Mouse (Mus musculus): Measurements from ENCODE around the gene Amigo2.

Gene Amigo2

DNA sequence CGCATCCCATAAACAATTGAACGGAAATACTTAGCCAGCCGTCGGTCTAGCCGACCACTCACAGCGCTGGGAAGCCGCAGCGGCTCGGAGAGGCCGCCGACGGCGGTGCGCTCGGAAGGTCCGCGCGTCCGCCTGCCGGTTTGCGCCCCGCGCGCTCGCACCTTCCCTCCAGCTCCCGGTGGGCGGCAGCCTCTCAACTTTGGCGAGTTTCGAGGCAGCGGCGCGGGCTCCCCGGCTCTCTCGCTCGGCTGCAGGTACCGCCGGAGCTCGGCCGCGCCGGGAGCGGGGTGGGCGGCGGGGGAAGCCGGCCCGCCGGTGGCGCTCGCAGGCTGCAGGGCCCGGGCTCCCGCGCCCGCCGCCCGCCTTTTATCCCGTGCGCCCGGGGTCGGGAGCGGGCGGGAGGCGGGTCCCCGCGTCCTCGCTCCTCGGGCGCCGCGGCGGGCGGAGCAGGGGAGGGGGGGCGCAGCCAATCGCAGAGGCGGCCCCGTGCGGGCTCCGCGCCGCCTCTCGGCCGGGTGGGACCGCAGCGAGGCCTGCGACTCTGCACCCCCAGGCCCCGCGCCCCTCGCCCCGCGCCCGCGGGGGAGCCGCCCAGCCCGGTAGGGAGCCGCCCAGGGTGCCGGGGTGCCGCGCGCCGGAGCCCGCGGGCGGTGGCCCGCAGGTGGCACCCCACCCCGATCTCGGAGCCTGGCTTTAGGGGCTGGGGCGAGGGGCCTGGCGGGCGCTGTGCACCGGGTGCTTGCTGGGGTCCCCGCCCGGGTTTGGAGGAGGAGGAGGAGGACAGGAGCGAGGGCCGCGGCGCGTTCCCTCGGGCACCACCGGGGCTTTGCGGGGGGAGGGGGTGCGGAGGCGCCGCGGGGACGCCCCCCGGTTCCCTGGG, at the start of gene Amigo2, which contains the start of gene Pced1b:
Amigo2 (minus strand) TSS at position 377 of the 880 bp plus-strand sequence.
Pced1b (plus strand) TSS at position 197 of the 880 bp plus-strand sequence.
- in situ Hi-C loops (cut with MboI, MseI), result no loop called here

GRCm38 (mm10) chr15:97291291-97292050, 44.4 kb upstream of the Amigo2 start:
- in situ Hi-C loops (cut with MboI, MseI), result no loop called here

DNA sequence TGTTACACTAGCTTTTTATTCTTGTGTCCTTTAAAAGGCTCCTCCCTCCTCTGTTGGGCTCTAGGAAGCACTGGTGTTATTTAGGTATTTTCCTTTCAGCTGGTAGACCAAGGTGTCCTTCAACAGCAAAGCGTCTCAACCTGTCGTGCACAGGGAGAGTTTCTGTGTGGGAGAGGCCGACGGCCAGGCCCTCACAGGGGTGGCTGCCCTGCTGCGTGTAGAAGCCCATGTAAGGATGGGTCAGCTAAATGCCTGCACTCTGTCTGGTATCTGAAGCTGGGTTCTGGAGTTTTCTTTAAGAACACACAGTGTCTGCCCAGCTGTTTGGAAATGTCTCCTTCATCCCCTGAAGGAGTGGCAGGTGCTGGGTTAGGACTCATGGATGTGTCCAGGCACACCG, 43.3 kb upstream of the Amigo2 start:
- in situ Hi-C loops (cut with MboI, MseI), result no loop called here

- in situ Hi-C loops (cut with MboI, MseI), result no loop called here
Observed at GRCm38 (mm10) chr15:97289176-97289575, 42.1 kb upstream of the Amigo2 start.

DNA sequence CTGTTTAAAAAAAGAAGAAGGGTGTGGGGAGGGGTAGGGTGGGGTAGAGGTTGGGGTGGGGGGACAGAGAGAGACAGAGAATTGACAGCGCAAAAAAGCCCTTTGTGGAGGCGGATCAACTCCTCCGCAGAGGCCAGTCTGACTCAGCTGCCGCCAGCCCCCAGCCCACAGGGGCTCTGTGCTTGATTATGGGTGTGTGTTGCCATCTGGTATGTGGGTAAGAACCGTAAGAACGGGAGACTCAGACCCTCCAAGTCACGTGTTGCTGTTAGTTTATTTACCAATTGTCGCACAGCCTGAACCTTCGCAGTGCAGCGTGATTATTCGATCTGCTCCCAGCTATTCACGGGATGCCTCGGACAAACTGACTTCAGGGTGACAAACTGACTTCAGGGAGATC, 41.6 kb upstream of the Amigo2 start:
- in situ Hi-C loops (cut with MboI, MseI), result no loop called here

DNA sequence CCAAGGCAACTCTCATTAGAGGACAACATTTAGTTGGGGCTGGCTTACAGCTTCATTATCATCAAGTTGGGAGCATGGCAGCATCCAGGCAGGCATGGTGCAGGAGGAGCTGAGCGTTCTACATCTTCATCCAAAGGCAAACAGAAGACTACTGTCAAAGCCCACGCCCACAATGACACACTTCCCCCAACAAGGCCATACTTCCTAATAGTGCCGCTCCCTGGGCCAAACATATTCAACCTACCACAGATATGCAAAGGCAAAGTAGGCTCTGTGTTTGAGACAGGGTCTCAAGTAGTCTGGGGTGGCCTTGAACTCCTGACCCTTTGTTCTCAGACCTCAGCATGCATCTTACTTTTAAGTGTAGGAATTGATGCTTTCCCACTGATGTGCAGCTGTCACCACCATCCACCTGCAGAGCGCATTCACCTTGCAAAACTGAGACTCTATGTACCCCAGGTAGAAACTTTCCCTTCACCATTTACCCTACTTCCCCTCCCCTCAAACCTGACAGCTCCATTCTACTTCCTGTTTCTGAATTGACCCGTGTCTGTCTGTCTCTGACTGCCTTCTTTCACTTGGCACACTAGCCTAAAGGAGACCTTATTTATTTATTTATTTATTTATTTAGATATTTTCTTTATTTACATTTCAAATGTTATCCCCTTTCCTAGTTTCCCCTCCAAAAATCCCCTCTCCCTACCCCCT, 40.5 kb upstream of the Amigo2 start:
- in situ Hi-C loops (cut with MboI, MseI), result no loop called here

GRCm38 (mm10) chr15:97286731-97287130, 39.6 kb upstream of the Amigo2 start:
- in situ Hi-C loops (cut with MboI, MseI), result no loop called here

DNA sequence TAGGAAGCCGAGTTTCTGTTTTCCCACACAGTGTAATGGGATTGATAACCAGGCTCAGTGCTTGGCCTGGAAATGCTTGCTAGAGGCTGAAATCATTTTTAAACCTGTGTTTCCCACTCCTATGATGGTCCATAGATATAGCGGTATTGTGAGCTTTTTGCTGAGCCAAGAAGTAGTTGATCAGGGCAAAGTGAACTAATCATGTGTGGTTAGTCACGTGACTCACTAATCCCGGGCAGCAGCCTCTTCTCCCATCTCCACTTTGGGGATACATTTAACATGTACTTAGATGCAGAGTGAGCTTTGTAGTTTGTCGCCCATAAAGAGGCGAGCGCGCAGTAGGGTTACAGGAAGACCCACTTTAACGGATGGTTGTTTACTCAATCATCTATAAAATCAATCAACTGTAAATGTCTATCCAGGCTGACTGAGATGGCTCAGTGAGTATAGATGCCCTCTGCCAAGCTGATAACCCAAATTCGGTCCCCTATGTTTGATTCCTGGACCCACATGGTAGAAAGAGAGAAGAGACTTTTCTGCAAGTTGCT, 38.7 kb upstream of the Amigo2 start:
- in situ Hi-C loops (cut with MboI, MseI), result no loop called here

GRCm38 (mm10) chr15:97284201-97284600, 37.1 kb upstream of the Amigo2 start:
- in situ Hi-C loops (cut with MboI, MseI), result no loop called here

DNA sequence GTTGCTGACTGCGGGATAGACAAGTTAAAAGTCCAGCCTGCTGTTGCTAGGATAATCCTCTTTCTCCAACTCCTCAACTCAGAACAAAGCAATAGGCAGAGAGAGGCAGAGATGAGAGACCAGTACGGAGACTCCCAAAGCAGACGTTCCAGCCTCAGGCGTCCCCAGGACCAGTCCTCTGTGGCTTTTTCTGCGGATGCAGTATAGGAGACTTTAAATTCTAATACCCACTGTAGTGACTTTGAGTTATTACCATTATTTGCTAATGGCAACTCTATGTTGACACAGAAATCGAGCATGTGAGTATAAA, 35.4 kb upstream of the Amigo2 start:
- in situ Hi-C loops (cut with MboI, MseI), result no loop called here

DNA sequence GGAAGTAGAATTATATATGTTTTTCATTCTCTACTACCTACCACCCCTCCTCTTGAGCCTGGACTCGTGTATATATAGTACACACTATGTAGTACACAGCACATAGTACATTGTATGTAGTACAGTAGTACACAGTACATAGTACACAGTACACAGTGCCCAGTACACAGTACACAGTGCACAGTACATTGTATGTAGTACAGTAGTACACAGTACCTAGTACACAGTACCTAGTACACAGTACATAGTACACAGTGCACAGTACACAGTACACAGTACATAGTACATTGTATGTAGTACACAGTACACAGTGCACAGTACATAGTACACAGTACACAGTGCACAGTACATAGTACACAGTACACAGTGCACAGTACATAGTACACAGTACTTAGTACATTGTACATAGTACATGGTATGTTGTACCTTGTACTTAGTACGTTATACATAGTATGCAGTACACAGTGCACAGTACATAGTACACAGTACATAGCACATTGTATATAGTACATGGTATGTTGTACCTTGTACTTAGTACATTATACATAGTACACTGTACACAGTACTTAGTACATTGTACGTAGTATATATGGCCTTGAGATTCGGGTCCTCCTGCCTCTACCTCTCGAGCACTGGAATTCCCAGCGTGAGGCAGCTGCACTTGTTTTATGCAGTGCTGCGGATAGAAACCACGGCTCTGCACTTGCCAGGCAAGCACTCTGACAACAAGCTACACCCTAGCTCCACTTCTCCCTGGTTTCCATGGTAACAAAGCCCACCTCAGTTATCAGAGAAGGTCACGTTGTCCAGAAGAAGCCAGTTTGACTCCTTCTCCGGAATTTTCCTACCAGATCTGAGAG, 34.9 kb upstream of the Amigo2 start:
- in situ Hi-C loops (cut with MboI, MseI), result no loop called here

- in situ Hi-C loops (cut with MboI, MseI), result no loop called here
Observed at GRCm38 (mm10) chr15:97280776-97281175, 33.7 kb upstream of the Amigo2 start.

GRCm38 (mm10) chr15:97280131-97280530, 33.0 kb upstream of the Amigo2 start:
- in situ Hi-C loops (cut with MboI, MseI), result no loop called here

DNA sequence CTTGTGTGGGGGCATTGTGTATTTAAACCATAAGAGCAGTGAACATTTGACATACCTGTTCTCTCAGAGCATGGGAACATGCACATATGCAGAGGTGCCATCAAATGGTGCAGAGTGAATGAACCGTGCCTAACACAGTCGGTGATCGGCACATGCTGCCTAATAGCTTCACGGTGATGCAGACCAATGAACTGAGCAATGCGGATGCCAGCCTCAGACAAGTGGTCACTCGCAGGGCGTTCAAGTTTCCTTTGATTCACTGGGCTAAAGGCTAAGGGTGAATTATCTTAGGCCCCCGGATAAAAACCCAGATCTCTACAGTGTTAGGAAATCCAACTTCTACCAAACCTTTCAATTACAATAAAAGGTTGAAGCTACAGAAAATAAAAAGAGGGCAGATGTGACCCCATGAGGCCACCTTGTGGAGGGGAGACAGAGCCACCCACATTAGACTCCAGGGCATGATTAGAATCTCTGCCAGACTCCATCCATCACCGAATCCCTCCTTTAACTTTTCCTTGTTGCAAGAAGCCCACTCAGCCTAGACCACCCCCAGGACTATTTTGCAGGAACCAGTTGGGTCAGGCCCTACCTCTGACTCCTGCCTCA, 31.4 kb upstream of the Amigo2 start:
- in situ Hi-C loops (cut with MboI, MseI), result no loop called here

DNA sequence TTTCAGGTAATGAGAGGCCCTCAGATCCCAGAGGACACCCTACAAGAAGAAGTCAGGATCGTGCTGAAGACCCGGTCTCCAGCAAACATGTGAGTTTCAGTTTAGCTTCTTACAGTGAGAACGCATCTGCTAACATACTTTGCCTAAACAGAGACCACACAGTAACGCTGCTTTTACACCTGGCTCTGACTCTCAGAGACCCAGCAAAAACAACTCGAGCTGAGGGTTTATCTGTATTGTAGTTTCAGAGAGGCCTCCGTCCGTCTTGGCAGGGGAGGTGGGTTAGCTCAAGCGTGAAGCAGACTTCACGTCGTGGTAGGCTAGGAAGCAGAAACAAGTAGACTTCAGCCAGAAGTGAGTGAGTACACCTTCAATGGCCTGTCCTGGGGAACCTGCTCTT, 30.2 kb upstream of the Amigo2 start:
- in situ Hi-C loops (cut with MboI, MseI), result no loop called here

DNA sequence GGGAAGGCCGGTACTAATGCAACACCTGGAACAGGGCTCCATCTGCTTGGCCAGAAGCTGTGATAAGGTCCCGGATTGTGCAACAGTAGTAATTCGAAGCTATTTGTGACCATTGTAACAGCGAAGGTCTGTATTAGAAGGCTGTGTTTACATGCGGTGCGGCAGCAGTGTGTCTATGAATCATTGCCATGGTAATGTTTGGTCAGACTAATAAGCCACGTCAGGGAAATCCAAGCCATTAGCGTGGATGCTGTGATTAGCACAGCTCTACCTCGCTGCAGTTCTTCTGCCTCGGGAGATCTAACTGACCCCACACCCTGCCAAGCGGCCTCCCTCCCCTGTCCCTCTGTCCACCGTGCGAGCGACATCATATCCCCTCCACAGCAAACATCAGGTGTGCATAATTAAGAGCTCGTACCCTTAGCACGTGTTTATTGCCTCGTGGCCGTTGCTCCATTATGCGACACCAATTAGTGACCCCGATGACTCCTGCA, 29.6 kb upstream of the Amigo2 start:
- in situ Hi-C loops (cut with MboI, MseI), result no loop called here

DNA sequence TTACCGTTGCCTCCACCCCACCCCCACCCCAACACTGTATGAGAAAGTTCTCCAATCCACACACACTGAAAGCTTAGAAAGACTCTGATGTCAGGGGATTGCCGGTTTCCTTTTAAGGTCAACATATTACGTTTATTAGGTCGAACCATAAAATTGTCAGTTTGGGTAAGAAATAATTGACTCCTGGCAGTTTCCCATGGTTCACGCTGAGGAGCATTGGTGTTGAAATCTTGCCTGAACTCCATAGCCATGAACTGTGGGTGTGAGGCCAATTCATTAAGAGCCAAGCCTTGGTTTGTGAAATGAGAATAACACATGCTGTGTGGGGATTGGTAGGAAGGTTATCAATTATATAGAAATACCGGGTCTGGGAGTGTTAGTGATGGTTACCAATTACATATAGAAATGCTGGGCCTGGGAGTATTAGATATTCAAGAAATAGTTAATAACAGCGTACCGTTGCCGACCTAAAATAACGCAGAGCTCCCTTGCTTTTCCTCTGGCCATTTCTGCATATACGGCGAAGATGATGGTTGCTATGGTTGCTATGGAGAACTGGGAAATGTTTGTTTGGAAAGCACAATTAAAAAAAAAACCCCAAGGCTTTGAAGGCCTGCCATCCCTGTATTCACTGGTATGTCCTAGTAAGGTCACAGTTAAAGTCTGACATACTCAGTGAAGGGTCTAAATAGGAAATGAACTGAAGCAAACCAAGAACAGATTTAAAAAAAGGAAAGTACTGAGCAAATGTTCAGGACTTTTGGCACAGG, 28.7 kb upstream of the Amigo2 start:
- in situ Hi-C loops (cut with MboI, MseI), result no loop called here

GRCm38 (mm10) chr15:97272831-97273230, 25.7 kb upstream of the Amigo2 start:
- in situ Hi-C loops (cut with MboI, MseI), result no loop called here

DNA sequence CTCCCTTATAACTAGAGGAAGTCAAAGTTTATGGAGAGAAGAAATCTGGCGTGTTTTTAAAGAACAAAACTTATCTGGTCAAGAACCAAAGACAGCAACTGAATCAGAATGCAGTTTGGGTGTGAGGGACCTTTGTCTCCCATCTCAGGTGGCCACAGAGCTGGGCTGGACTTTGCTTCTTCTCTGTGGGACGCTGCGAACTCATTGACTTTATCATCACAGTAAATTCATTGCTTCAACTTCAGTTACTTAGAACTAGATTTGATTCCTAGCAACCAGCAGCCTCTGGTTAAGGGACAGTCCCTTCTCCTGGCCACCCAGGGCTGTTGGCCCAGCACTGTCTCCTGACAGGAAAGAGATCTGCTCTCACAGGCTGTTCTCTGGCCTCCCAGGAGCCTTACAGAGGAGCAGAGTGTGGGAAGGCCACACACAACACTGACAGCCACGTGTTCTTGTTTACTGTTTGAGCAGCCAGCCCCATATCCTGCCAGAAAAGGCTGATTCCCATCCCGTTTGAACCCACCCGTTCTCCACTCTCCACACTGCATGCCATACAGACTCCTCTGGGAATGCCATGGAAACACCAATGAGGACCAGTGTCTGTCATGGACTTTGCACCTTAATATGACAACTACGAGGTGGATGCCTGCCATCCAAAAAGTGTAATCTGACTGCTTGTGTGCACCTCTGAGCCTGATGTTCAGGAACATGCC, 25.1 kb upstream of the Amigo2 start:
- in situ Hi-C loops (cut with MboI, MseI), result no loop called here

Data from regulatory T cell (primary cell).